Comparison of ENCODE assay signal across 22 mouse cellular contexts in the genomic region with DNA sequence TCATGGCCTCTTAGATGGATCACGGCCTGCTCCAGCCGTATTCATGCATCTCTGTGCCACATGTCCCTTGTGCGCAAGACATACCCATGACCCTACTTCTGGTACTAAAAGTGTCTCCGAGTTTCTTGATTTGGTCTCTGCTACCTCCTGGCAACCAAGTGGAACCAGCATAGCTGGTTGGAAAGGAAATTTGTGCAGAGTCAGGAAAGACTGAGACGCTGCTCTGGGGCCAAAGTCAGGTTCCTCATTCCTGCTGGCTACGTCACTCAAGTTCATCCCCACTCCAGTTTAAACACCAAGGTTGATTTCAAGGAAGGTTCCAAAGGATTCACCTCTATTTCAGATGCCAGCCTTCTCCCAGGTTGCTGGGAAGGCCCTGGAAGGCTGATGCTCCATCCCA. TPM values are rescaled to one million over a fixed set of nuclear protein-coding genes. Genes with fewer than 3 reads are reported as not detected.
A peak's percentile ranks its signal among the peaks of the same experiment; 100 is the strongest.
DNase-seq lines count a peak whose midpoint lies in the region; ATAC-seq and TF ChIP-seq lines count a peak whose summit lies in the region.
"Had no signal": no experiment of that assay in that cellular context is flagged by ENCODE, and none has a peak within 500 bp of the region (broad histone marks: within the 10 kb centered on the region; RNA-seq: fewer than 3 reads in every experiment).

No protein-coding gene starts in this region.

- no peak for TF ChIP-seq CTCF in heart, postnatal 0 days (IDR thresholded peaks at IDR 0.05; ENCODE audit: low read depth)
- TF ChIP-seq CTCF in bone marrow macrophage, adult 2 months (IDR thresholded peaks at IDR 0.05; ENCODE audit: low read depth, low read length): no peak
- TF ChIP-seq CTCF in left cerebral cortex, adult 2 months (IDR thresholded peaks at IDR 0.05): no peak

- no peak for TF ChIP-seq EP300 in heart, postnatal 0 days (IDR thresholded peaks at IDR 0.05; ENCODE audit: low read depth)

- no peak overlapping the region for H3K9ac ChIP-seq in heart, postnatal 0 days (replicated peaks; ENCODE audit: low read depth, low read length)
- H3K9ac ChIP-seq: hindbrain, embryonic 14.5 days had no signal

- peaks cover 83% of the 10 kb centered on the region for H3K4me1 ChIP-seq in heart, embryonic 10.5 days
- peaks cover 62% of the 10 kb centered on the region for H3K4me1 ChIP-seq in heart, postnatal 0 days (ENCODE audit: control insufficient read depth, insufficient read depth)
- H3K4me1 ChIP-seq in bone marrow macrophage, adult 2 months (ENCODE audit: control insufficient read depth, insufficient read depth, low read length): peaks cover 23% of the 10 kb centered on the region

- peaks cover 46% of the 10 kb centered on the region for H3K36me3 ChIP-seq in heart, embryonic 10.5 days
- H3K36me3 ChIP-seq in heart, postnatal 0 days (replicated peaks; ENCODE audit: control insufficient read depth, insufficient read depth, low read length): peaks cover 22% of the 10 kb centered on the region
- H3K36me3 ChIP-seq: embryonic facial prominence, embryonic 10.5 days had no signal

- no peak for ATAC-seq in heart, postnatal 0 days (ENCODE audit: insufficient read depth, low read depth)
- peak; percentile 67 for ATAC-seq in common myeloid progenitor, adult 5-6 weeks (replicated peaks; ENCODE audit: low read depth, poor library complexity, severe bottlenecking)

- no peaks in the 10 kb centered on the region for H3K9me3 ChIP-seq in heart, embryonic 10.5 days
- H3K9me3 ChIP-seq in heart, postnatal 0 days (replicated peaks; ENCODE audit: control insufficient read depth, low read length): no peaks in the 10 kb centered on the region
- H3K9me3 ChIP-seq: embryonic facial prominence, embryonic 10.5 days had no signal

- 83% methylated on average over 6 of the region's 6 CpGs for WGBS in heart, embryonic 10.5 days
- WGBS in heart, postnatal 0 days: 74% methylated on average over 6 of the region's 6 CpGs

- no peaks in the 10 kb centered on the region for H3K27me3 ChIP-seq in heart, embryonic 10.5 days (ENCODE audit: insufficient read depth, poor library complexity, severe bottlenecking)
- no peaks in the 10 kb centered on the region for H3K27me3 ChIP-seq in heart, postnatal 0 days (ENCODE audit: control insufficient read depth, insufficient read depth, low read length)

- H3K4me2 ChIP-seq in heart, postnatal 0 days (ENCODE audit: low read depth, low read length): no peak overlapping the region
- H3K4me2 ChIP-seq: hindbrain, embryonic 14.5 days; midbrain, embryonic 11.5 days had no signal

- intact Hi-C loops in heart, postnatal 14 days (cut with DNase I): loop anchor here (5.0 to 10.0 kb wide), 2 partner anchors 205 to 328 kb away; partner anchors contain the start of genes Dcaf6 and Mpc2
- intact Hi-C loops in left cerebral cortex, adult 2 months (cut with DNase I): no loop called here

- no peak for DNase-seq in heart, embryonic 10.5 days (ENCODE audit: low spot score)
- no peak for DNase-seq in heart, adult 9 months (ENCODE audit: low spot score in 2 of 2)
- no peak for DNase-seq in heart, postnatal 0 days (ENCODE audit: low spot score)
- no peak for DNase-seq in heart, postnatal 14 days
- DNase-seq in thymus, postnatal 0 days (ENCODE audit: low spot score): no peak
- no peak for DNase-seq in left cerebral cortex, adult 2 months (ENCODE audit: extremely low spot score in 1 of 2, low spot score in 2 of 2)
- DNase-seq: adrenal gland, postnatal 25 days; B cell, adult 2 months; cerebellum, adult 2 months; cerebellum, postnatal 36 days; kidney, adult 9 months; lung, adult 18-20 months; lung, postnatal 36 days; retina, postnatal 1 day; thymus, postnatal 25 days had no signal

- peak; percentile 58; the same call in 1 of the 2 replicates for TF ChIP-seq POLR2A in bone marrow macrophage, adult 2 months (IDR thresholded peaks at IDR 0.05; ENCODE audit: borderline replicate concordance, low read depth, low read length)

- peak overlapping the region; percentile 29; the same call in 1 of the 2 replicates for H3K4me3 ChIP-seq in heart, embryonic 10.5 days
- H3K4me3 ChIP-seq in heart, postnatal 0 days (ENCODE audit: low read depth, low read length): no peak overlapping the region
- peak overlapping the region; percentile 28 for H3K4me3 ChIP-seq in bone marrow macrophage, adult 2 months (ENCODE audit: insufficient read depth, low read length)
- H3K4me3 ChIP-seq in left cerebral cortex, adult 2 months: no peak overlapping the region
- H3K4me3 ChIP-seq: embryonic facial prominence, embryonic 10.5 days had no signal

- peak overlapping the region; percentile 87 for H3K27ac ChIP-seq in heart, embryonic 10.5 days
- peak overlapping the region; percentile 73 for H3K27ac ChIP-seq in heart, postnatal 0 days (ENCODE audit: low read depth)
- peak overlapping the region; percentile 86 for H3K27ac ChIP-seq in bone marrow macrophage, adult 2 months (ENCODE audit: insufficient read depth, low read depth, low read length)
- no peak overlapping the region for H3K27ac ChIP-seq in left cerebral cortex, adult 2 months
- H3K27ac ChIP-seq: embryonic facial prominence, embryonic 10.5 days; hindbrain, embryonic 14.5 days; stomach, postnatal 0 days had no signal

RNA-seq across cellular contexts. Expression of gene Mpzl1, which starts 32.6 kb away (rescaled TPM):
- 138 and 170 TPM in 2 replicates for polyA plus RNA-seq in heart, embryonic 10.5 days (2016; fragmentation: Nextera tagmentation; extraction: Ambion mirVana)
- total RNA-seq in heart, postnatal 0 days (2014; rRNA removed; ENCODE audit: low replicate concordance): 16.6 and 17.9 TPM in 2 replicates
- polyA plus RNA-seq in heart, postnatal 0 days (2015; fragmentation: Nextera tagmentation; extraction: Ambion mirVana): 57.1 and 57.5 TPM in 2 replicates
- total RNA-seq in heart, postnatal 14 days (2021): 10 to 100 TPM; 33.3 to 34.1 TPM
- 2.8 and 5.4 TPM in 2 replicates for polyA plus RNA-seq in bone marrow macrophage, adult 2 months (2012; ENCODE audit: insufficient read depth, insufficient read length, missing spikeins)
- total RNA-seq in common myeloid progenitor, adult 5-6 weeks (2017): 2.0 and 9.5 TPM in 2 replicates
- polyA plus RNA-seq in thymus, postnatal 0 days (2015; fragmentation: Nextera tagmentation; extraction: Ambion mirVana): 17.4 and 17.8 TPM in 2 replicates
- 10 to 100 TPM; 24.0 to 24.8 TPM for total RNA-seq in left cerebral cortex, adult 2 months (2021)
- total RNA-seq: monocyte, adult 5-6 weeks had no signal

RNA-seq across cellular contexts. Expression of gene Rcsd1, which starts 42.6 kb away (rescaled TPM):
- 100 and 130 TPM in 2 replicates for polyA plus RNA-seq in heart, embryonic 10.5 days (2016; fragmentation: Nextera tagmentation; extraction: Ambion mirVana)
- 88.6 and 94.0 TPM in 2 replicates for total RNA-seq in heart, postnatal 0 days (2014; rRNA removed; ENCODE audit: low replicate concordance)
- 103 and 116 TPM in 2 replicates for polyA plus RNA-seq in heart, postnatal 0 days (2015; fragmentation: Nextera tagmentation; extraction: Ambion mirVana)
- total RNA-seq in heart, postnatal 14 days (2021): 100 to 1,000 TPM; 103 to 109 TPM
- 59.7 and 60.3 TPM in 2 replicates for polyA plus RNA-seq in bone marrow macrophage, adult 2 months (2012; ENCODE audit: insufficient read depth, insufficient read length, missing spikeins)
- 83.0 and 83.6 TPM in 2 replicates for total RNA-seq in common myeloid progenitor, adult 5-6 weeks (2017)
- polyA plus RNA-seq in thymus, postnatal 0 days (2015; fragmentation: Nextera tagmentation; extraction: Ambion mirVana): 221 and 236 TPM in 2 replicates
- 1 to 10 TPM; 4.9 to 5.8 TPM for total RNA-seq in left cerebral cortex, adult 2 months (2021)

Comparison
In these comparisons a context has a peak if more than half of its experiments do, and no peak if none do; other contexts are left out.
1. H3K4me3 ChIP-seq: peak in heart, embryonic 10.5 days (single experiment) and bone marrow macrophage, adult 2 months (single experiment); none in heart, postnatal 0 days (single experiment) and left cerebral cortex, adult 2 months (single experiment).
2. RNA of gene Rcsd1, which starts 42.6 kb away (total RNA-seq): 103 to 109 TPM in heart, postnatal 14 days, 88.6 to 94.0 TPM in heart, postnatal 0 days and 83.0 to 83.6 TPM in common myeloid progenitor, adult 5-6 weeks; 4.9 to 5.8 TPM in left cerebral cortex, adult 2 months; every median in the first group is over 10 times any median in the second.